In the genomic region with DNA sequence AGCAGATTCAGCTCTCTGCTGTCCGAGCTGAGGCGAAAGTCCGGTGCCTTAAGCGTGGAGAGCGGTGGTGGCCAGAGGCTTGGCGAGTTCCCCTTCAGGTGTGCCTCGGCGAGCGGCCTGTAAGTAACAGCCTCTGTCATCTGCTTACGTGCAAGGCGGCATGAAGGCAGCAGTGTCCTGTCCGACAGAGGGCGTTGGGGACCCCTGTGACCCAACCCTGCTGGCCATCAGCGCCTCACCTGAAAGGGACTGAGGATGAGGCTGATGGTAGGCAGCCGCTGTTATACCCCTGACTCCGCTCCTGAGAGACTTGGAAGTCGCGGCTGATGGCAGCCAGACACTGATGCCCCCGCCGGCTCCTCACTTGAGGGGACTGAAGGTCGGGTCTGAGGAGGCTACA, we compare ENCODE assay signal across 8 mouse cellular contexts. TPM values are rescaled to one million over a fixed set of nuclear protein-coding genes. Genes with fewer than 3 reads are reported as not detected.
A peak's percentile ranks its signal among the peaks of the same experiment; 100 is the strongest.
DNase-seq lines count a peak whose midpoint lies in the region; ATAC-seq and TF ChIP-seq lines count a peak whose summit lies in the region.
"Not testable (repeated sequence)": the region's sequence is repeated elsewhere in the genome, so short reads cannot be mapped to it uniquely, and the experiment has no call there.

No protein-coding gene starts in this region.

- not testable (repeated sequence) for H3K9me3 ChIP-seq in hindbrain, postnatal 0 days (ENCODE audit: low read length)

- H3K36me3 ChIP-seq in hindbrain, postnatal 0 days (ENCODE audit: insufficient read depth, low read length), result not testable (repeated sequence)

- peak overlapping the region; percentile 51 for H3K4me3 ChIP-seq in hindbrain, postnatal 0 days (ENCODE audit: low read length)

- peak overlapping the region; percentile 51 for H3K9ac ChIP-seq in hindbrain, postnatal 0 days (replicated peaks; ENCODE audit: low read length)

- H3K27ac ChIP-seq in hindbrain, postnatal 0 days, result peak overlapping the region; percentile 82

- H3K27me3 ChIP-seq in hindbrain, postnatal 0 days (ENCODE audit: insufficient read depth, low read length), result not testable (repeated sequence)

- peak; percentile 79 for ATAC-seq in hindbrain, postnatal 0 days
- peak; percentile 62 for ATAC-seq in megakaryocyte-erythroid progenitor cell, adult 5-6 weeks (replicated peaks; ENCODE audit: low FRiP score, low TSS enrichment, poor library complexity, severe bottlenecking)

- H3K4me1 ChIP-seq in hindbrain, postnatal 0 days (ENCODE audit: insufficient read depth, low read length), result not testable (repeated sequence)

- under 1% methylated on average over 15 of the region's 21 CpGs for WGBS in hindbrain, postnatal 0 days

- DNase-seq in T-cell, adult 2 months (ENCODE audit: low spot score), result peak; percentile 32
- DNase-seq in cerebellum, postnatal 25 days, result peak; percentile 82 to 84
- peak; percentile 47 for DNase-seq in gastrocnemius, adult 18-20 months (ENCODE audit: low spot score)
- peak; percentile 60 for DNase-seq in hindbrain, postnatal 0 days (ENCODE audit: low spot score)
- peak; percentile 49 to 53 for DNase-seq in left cerebral cortex, postnatal 25 days (ENCODE audit: low spot score in 2 of 2)
- peak; percentile 43 for DNase-seq in right cerebral cortex, postnatal 14 days
- peak; percentile 34 for DNase-seq in urinary bladder, postnatal 25 days (ENCODE audit: low spot score)

- peak; percentile 44 for TF ChIP-seq CTCF in hindbrain, postnatal 0 days (IDR thresholded peaks at IDR 0.05; ENCODE audit: low read depth)

- peak overlapping the region; percentile 53 for H3K4me2 ChIP-seq in hindbrain, postnatal 0 days (ENCODE audit: low read depth, low read length)

- intact Hi-C loops in left cerebral cortex, postnatal 25 days (cut with DNase I), result not testable (repeated sequence)

RNA-seq across cellular contexts. Expression of a gene that starts 0.2 kb away (rescaled TPM):
- 10 to 100 TPM; 12.4 to 15.7 TPM for total RNA-seq in gastrocnemius, adult 18-20 months (2021)
- 5.0 and 7.2 TPM in 2 replicates for total RNA-seq in hindbrain, postnatal 0 days (2014; rRNA removed)
- polyA plus RNA-seq in hindbrain, postnatal 0 days (2015; fragmentation: Nextera tagmentation; extraction: Ambion mirVana), result 8.6 and 13.1 TPM in 2 replicates
- 10 to 100 TPM; 11.8 to 12.6 TPM for total RNA-seq in left cerebral cortex, postnatal 25 days (2021)
- total RNA-seq in megakaryocyte-erythroid progenitor cell, adult 5-6 weeks (2014; fragmentation: Nextera tagmentation), result 6.1 and 7.0 TPM in 2 replicates
- total RNA-seq in megakaryocyte-erythroid progenitor cell, adult 5-6 weeks (2017), result 3.6 and 10.6 TPM in 2 replicates

RNA-seq across cellular contexts. Expression of a gene that starts 0.3 kb away (rescaled TPM):
- 10 to 100 TPM; 17.4 to 19.2 TPM for total RNA-seq in gastrocnemius, adult 18-20 months (2021)
- total RNA-seq in hindbrain, postnatal 0 days (2014; rRNA removed), result 6.6 and 11.3 TPM in 2 replicates
- polyA plus RNA-seq in hindbrain, postnatal 0 days (2015; fragmentation: Nextera tagmentation; extraction: Ambion mirVana), result 7.3 and 7.8 TPM in 2 replicates
- 10 to 100 TPM; 19.0 to 20.0 TPM for total RNA-seq in left cerebral cortex, postnatal 25 days (2021)
- total RNA-seq in megakaryocyte-erythroid progenitor cell, adult 5-6 weeks (2014; fragmentation: Nextera tagmentation), result 16.7 and 20.2 TPM in 2 replicates
- 3.2 and 7.7 TPM in 2 replicates for total RNA-seq in megakaryocyte-erythroid progenitor cell, adult 5-6 weeks (2017)

RNA-seq across cellular contexts. Expression of a gene that starts 47.2 kb away (rescaled TPM):
- total RNA-seq in gastrocnemius, adult 18-20 months (2021), result under 1 TPM; 0.59 to 0.62 TPM
- 9.3 and 14.0 TPM in 2 replicates for total RNA-seq in hindbrain, postnatal 0 days (2014; rRNA removed)
- polyA plus RNA-seq in hindbrain, postnatal 0 days (2015; fragmentation: Nextera tagmentation; extraction: Ambion mirVana), result 13.8 and 14.1 TPM in 2 replicates
- 1 to 10 TPM; 3.7 to 4.8 TPM for total RNA-seq in left cerebral cortex, postnatal 25 days (2021)
- total RNA-seq in megakaryocyte-erythroid progenitor cell, adult 5-6 weeks (2014; fragmentation: Nextera tagmentation), result 52.2 and 57.5 TPM in 2 replicates
- total RNA-seq in megakaryocyte-erythroid progenitor cell, adult 5-6 weeks (2017), result 87.5 and 111 TPM in 2 replicates

RNA-seq across cellular contexts. Expression of a gene that starts 55.3 kb away (rescaled TPM):
- under 1 TPM in 1 of 2 experiments, not detected in 1; 0.16 TPM for total RNA-seq in gastrocnemius, adult 18-20 months (2021)
- 0.42 TPM in 1 of 2 replicates, not detected in the other for total RNA-seq in hindbrain, postnatal 0 days (2014; rRNA removed)
- polyA plus RNA-seq in hindbrain, postnatal 0 days (2015; fragmentation: Nextera tagmentation; extraction: Ambion mirVana), result 0.14 and 0.19 TPM in 2 replicates
- under 1 TPM in 1 of 2 experiments, not detected in 1; 0.27 TPM for total RNA-seq in left cerebral cortex, postnatal 25 days (2021)
- total RNA-seq in megakaryocyte-erythroid progenitor cell, adult 5-6 weeks (2014; fragmentation: Nextera tagmentation), result not detected in 2 replicates
- not detected in 2 replicates for total RNA-seq in megakaryocyte-erythroid progenitor cell, adult 5-6 weeks (2017)

Comparison
In these comparisons a context has a peak if more than half of its experiments do, and no peak if none do; other contexts are left out.
1. Peak in every context shown above with its lines: DNase-seq, ATAC-seq, H3K4me3 ChIP-seq and H3K27ac ChIP-seq.
2. DNase-seq: peak in every context shown above with its lines; median percentile 83 in cerebellum, postnatal 25 days; 60 in hindbrain, postnatal 0 days; 51 in left cerebral cortex, postnatal 25 days; 47 in gastrocnemius, adult 18-20 months; 43 in right cerebral cortex, postnatal 14 days; 34 in urinary bladder, postnatal 25 days; 32 in T-cell, adult 2 months.